Mouse (Mus musculus) ovary, postnatal 14 days (tissue): ENCODE results near the gene Myo10.

Experiments used
- DNase-seq: peaks from one replicate; pipeline ENCODE4 v3.0.0; 2022; ENCODE audit warnings: low spot score

Myo10 gene

DNA sequence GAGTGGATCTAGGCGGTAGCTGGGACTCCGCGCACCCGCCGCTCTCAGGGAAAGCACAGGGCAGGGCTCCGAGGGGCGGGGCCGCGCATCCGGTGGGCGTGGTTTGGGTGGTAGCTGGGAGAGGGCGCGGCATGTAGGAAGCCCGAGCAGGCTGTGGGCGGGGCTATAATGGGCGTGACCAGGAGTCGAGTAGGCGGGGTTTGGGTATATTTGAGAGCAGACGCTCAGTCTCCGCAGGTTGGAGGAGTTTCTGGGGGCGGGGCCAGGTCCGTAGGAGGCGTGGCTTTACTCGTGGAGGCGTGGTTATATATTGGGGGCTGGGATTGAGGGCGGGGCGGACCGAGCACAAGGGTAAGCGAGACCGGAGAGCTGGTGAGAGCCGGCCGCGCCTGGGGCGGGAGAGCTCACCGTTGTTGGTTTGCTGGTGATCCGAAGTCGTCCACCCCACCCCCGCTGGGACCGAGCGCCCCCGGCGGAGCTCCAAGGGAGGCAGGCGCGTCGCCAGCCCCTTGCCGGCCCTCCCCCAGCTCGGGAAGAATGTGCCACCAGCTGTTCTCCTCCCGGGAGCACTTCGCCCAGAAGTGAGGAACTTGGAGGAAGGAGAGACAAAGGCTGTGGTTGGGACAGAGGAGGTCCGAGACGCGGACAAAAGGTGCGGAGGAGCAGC, at the start of gene Myo10:
Myo10 (plus strand) TSS at position 326 of the 667 bp plus-strand sequence.
- DNase-seq: peak; percentile 100

DNA sequence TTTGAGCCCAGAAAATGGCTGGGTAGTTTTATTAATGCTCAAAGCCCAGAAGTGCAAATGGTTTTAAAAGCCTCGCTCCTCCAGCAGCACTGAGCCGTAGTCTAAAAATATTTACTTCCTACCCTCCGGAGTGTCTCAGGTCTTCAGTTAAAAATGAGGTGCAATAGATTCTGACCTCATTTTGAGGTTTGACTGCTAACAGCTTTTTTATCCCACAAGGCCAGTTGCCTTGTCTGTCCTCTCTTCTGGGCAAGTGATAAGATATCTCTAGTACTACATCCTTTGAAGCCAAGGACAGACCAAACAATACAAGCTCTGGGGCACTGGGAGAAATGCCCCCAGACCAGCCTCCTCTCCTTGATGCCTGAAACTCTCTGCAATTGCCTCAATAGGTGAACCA, 49.2 kb upstream of the Myo10 start:
- no peak for DNase-seq

DNA sequence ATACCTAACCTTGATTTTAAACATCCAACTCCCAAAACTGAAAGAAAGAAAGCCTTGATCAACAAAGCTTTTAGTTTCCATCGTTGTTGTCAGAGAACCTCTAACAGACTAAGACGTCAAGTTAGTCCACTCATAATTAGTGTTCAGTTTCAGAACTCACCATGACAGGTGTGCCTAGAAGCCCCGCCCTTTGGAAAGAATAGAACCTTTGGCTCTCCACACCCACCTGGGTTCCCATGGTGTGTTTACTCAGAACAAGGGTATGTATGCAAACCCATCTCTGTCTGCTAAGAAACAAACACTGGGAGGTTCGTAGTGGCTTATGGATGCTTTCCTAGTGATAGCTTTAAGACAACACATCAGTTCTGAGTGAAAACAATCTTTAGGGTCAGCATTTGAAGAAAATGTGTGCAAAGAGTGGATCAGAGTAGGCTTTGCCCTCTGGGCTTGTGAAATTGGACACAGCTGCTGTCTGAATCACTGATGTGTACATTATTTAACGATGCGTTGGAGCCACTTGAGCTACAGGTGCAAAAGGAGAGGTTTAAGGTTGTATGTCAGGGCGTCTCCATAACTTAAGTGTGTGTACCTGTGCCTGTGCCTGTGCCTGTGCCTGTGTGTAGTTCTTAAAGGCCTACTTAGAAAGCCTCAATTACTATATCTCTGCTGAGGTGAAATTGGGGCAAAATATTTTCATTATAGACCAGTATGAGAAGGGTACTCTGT, 48.3 kb upstream of the Myo10 start:
- DNase-seq: no peak

DNA sequence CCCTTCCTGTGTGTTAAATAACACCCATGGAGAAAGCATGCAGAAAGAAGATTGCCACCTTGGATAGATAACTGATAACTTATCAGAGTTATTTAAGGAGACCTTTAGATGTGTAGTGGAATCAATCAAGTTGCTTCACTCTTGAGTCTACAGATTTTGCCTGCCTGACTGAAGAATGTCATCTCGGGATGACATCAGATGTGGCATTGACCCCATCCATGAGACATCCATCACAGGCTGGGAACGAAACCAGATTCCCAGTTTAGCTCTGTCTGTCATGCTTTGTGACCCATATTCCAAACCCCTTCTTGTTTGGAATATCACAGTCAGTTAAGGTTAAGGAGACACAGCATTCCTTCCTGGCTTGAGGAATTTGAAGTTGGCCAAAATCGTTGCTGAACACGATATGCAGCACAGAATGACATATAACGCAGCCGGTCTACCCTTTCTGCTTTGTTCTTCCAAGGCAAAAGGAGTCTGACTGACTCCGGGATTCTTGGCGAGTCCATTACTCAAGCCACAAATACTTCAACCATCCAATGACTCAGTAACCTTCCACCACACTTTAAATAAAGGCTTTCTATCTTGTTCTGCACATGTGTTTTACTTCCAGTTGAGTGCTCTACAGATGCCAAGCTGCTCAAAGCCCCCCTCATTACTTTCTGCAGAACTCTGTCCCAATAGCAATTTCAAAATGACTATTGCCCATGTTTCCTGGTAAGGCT, 44.8 kb upstream of the Myo10 start:
- no peak for DNase-seq

DNA sequence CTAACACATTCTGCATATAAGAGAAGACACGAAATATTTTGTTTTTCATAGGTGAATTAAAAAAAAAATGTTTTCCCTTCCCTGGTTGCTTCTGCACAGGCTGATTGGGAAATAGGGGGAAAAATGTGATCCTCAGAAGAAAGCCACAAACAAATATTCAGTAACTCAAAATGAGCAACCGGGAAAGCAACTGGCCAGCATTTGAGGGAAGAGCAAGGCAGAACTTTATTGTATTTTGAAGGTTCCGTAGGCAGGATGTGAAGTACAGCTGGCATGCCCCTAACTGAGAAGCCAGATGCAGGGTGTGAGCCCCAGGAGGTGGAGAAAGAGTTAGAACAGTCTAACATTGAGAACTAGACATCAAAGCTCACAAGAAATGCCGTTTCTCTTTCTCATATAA, 44.0 kb upstream of the Myo10 start:
- DNase-seq: no peak

DNA sequence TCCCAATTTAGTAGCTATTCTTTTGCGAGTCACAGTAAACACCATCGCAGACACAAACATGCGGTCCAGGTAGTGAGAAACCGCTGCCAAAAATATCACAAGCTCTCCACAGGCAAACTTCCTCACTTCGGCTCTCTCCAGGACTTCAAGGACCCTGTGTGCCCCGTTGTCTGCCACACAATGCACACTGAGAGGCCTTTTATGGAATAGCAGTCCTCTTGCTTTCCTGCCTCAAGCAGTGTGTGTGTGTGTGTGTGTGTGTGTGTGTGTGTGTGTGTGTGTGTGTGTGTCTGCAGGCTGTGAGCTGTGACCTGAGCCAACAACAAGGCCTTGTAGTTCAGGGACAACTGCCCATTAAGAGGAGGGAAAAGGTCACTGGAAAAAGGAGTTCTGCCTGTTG, 41.6 kb upstream of the Myo10 start:
- no peak for DNase-seq

DNA sequence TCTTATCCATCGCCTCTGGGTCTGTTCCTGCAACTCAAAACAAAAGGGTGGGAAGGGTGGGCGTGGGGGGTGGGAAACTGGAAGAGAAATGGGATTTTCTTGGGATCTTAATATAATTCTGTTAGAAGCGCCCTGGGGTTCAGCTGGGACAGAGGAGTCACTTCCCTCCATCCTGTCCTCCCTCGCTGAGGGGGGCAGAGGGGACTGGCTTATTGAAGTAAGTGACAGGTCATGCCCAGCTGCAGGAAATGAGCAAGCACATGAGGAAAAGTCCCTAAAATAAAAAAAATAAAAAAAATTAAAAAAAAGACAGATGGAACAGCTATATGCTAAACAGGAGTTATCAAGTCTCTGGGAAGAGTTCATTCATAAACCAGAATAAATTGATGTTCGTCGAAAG, 40.3 kb upstream of the Myo10 start:
- DNase-seq: no peak

DNA sequence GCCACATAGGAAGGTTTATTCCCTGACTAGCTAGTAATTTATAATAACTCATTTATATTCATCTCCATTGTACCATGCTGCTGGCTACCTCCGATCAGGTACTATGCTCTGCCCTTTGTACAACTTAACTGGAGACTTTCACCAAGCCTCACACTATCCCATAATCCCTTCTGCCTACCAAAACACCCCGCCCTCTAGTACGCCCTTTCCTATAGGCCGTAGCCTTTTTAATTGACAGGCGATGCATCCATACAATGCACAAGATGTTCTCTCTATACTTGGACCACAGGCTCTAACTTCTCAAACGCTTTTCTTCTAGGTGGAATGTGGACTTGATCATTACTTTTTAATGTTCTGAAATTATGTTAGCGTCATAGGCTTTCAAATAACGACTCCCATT, 39.0 kb upstream of the Myo10 start:
- DNase-seq: no peak

DNA sequence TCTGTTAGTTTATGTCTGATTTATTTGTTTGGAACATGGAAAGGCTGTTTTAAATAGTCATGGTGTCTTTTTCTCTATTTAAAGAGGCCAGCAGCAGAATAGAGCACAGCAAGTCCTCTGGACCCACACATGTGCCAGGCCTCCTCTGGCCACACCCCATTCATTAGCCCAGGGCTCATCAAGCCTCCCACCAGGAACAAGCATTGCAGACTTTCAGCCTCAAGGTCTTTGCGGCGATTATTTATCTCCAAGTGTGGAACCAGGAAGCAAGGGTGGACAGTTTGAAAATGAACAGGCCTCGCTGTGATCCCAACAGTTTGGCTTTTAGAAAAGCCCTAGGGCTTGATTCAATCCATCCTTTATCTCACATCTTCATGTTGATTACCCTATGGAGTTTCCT, 35.5 kb upstream of the Myo10 start:
- peak; percentile 9 for DNase-seq

DNA sequence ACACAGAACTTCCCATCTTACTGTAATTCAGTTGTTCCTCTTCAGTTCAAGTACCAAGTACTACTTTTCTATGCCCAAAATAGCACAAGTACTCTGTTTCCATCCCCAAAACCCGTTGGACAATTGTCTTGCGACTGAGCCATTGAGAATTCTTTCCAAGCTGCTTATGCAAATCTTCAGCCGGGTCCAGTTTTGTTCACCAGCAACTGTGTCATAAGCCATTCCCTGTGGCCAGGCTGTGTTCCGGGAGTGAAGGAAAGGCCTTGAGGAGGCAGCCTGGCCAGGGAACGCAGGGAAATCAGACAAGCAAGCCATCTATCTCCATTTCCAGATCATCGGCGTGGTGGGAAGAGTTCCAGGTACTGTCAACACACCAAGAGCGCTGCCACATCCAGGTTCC, 34.4 kb upstream of the Myo10 start:
- DNase-seq: no peak

DNA sequence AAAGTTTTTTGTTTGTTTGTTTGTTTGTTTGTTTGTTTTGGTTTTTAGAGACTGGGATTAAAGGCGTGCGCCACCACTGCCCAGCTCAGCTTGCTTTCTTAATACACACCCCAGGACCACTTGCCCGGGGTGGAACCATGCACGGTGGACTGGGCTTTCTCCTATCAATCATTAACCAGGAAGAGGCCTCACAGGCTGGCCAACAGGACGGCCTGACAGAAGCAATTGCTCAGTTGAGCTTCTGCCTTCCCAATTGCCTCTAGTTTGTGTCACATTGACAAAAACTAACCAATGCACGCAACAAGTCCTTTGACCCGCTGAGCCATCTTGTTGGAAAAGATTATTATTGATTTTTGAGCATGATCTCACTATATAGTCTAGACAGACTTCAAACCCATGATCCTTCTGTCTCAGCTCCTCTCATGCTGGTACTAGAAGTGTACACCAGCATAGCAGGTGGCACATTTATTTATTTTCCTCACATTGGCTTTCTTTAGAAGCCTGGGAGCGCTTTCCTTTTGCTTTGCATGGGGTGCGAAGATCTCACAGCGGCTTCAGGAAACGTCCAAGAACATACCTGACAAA, 32.9 kb upstream of the Myo10 start:
- DNase-seq: no peak

DNA sequence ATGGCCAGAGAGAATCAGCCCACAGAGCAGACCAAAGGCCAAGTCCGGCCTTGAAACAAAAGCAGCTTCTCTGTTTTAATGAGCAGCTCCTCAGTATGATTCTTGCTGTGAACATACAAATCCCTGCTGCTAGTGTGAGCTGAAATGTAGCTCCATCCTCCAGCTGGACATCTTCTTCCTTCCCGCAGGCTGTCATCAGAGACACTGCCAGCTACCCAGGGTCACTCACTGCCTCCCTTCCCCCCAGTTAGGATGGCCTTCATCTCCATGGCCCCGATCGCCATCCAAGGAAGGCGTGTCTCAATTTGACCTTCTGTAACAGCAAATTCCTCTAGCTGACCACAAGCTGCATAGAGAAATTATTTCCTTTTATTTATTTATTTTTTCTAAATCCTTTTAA, 32.4 kb upstream of the Myo10 start:
- DNase-seq: peak; percentile 22

DNA sequence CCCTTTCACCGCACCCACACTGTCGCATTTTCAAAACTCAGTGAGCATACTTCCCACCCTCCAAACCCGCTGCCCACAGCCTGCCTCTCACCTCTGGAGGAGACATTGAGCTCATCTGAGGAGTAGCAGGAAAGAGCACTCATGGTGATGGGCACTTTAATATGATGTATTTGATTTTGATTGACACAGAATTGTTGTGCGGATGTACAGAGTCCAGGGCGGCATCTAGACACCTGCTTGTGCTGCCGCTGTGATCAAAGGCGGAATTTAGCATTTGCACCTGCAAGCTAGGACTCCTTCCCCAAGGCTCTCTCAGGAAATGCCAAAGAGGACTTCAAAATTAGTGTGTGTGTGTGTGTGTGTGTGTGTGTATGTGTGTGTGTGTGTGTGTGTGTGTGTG, 31.4 kb upstream of the Myo10 start:
- no peak for DNase-seq

DNA sequence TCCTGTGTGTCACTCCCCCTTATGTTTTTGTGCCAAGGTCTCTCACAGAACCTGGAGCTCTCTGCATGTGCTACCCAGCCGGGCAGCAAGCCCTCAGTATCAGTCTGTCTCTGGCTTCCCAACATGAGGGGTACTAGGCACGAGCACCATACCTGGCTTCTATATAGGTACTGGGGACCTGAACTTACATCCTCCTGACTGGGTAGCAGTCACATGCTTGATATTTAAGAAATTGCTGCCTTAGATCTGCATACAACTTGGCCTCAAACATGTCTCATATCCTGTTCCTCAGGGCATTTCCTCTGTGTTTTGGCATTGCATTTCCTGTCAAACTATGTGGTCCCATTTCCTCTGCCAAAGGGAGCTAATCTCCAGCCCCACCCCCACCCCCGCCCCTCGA, 30.4 kb upstream of the Myo10 start:
- DNase-seq: no peak

DNA sequence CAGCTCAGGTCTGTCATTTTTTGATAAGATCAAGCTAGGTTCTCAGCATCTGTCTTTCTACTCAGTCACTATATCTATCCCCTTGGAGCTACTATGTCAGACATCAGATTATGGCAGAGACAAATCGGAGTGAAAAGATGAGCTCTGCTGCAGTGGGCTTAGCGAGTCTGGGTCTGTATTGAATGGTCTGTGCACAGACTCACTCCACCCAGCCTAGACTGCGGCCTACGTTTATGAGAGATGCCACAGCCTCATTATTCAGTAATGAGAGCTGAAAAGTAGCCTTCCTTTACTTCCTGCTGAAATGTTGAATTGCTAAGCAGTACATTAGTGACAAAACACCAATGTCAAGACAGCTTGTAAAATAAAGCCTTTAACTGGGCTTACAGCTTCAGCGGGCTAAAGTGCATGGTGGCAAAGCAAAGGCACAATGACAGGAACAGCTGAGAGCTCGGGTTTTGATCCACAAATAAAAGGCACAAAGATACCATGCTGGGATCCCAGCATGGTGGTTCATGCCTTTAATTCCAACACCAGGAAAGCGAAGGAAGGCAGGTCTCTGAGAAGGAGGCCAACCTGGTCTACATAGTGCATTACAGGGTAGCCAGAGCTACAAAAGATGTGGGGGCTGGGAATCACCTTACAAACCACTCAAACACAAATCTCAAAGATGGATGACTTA, 28.7 kb upstream of the Myo10 start:
- no peak for DNase-seq

DNA sequence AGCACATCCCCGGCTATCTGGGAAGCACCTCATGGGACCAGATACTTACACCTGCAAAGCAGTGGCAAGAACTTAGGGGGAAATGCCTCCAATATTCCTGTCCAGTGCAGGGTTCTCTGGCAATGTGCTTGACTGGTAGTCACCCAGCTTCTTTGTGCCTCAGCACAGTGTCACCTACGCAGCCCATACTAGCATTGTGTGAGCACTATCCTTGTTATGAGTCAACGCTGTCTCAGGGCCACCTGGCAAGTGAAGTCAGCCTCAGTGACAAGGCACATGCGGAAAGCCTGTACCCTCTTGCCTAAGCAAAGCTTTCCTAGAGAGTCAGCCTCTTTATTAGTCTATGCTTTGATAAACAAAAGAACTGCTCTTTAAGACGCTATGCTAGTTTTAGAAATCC, 24.0 kb upstream of the Myo10 start:
- DNase-seq: no peak

DNA sequence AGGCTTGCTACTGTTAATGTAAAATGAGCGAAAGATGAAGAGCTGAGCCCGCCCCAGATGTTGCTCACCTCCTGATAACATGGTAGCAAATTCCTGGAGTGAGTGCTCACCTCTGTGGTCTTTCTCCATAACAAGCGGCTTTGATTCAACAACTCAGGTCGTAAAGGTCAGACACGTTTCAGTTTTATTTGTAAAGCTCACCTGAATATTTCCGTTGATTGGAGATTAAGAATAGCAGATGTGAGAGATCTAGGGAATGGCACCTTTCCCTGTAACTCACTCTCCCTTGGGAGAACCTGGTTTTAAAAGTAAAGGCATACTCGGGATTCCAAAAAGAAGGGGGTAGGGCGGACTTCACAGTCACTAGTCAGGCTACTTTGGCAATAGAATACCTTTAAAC, 20.0 kb upstream of the Myo10 start:
- DNase-seq: no peak

DNA sequence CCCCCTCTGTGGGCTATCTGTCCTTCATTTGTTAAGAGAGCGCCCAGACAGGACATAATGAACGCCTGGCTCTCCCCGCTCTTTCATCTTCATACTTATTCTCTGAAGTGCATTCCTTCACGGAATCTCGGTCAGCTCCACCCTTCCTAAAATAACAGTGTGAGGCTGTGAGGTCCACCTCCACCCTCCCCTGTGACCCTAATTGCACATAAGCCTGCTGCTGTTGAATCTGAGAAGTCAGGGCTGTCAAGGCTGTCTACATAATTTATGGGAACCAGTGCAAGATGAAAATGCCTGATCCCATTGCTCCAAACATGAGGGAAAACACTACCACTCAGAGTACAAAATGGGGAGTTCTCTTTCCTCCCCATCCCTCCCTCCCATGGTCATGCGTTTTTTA, 19.0 kb upstream of the Myo10 start:
- DNase-seq: no peak

DNA sequence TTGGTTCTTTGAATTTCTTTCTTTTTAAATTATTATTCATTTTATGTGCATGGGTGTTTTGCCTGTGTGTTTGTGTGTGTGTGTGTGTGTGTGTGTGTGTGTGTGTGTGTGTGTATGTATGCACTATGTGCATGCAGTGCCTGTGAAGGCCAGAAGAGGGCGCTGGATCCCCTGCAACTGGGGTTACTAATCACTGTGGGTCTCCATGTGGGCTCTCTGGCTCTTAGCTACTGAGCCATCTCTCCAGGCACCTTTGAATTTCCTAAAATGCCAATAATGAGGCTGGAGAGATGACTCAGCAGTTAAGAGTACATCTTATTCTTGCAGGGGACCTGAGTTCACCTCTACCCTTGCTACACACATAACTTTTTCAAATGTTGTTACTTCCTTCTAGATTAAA, 18.1 kb upstream of the Myo10 start:
- no peak for DNase-seq

DNA sequence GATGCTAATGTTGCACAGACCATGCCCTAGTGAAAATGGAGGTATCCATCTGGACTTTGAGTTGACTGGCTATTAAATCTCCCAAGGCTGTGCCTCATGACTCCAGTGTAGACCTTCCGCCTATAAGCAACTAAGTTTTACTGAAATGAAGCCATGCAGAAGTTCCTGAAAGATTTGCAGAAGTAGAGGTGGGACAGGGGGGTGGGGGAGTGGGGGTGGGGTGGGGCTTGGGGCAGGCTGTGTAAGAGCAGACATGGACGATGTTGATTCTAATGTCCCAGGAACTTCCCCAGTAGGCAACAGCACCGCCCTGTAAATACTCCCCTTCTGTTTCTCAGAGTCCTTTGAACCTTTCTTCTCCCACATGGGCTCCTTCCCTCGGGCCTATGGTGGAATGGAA, 16.9 kb upstream of the Myo10 start:
- DNase-seq: no peak

DNA sequence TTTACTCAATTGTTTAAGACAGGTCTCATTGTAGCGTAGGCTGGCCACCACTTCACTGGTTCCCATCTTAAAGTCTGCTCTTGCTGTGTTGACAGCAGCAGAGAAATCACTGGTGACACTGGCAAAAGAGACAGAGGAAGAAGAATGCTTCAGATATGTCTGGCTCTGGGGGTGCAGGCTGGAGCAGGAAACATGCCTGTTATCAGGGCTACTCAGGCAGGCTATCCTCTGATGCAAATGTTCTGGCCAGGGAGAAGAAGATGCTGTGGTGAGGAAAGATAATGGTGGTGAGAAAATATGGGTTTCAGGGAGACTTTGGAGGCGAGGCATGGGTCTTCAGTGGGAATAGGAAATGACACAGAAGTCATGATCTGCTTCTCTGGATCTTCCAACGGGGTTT, 13.6 kb upstream of the Myo10 start:
- no peak for DNase-seq

DNA sequence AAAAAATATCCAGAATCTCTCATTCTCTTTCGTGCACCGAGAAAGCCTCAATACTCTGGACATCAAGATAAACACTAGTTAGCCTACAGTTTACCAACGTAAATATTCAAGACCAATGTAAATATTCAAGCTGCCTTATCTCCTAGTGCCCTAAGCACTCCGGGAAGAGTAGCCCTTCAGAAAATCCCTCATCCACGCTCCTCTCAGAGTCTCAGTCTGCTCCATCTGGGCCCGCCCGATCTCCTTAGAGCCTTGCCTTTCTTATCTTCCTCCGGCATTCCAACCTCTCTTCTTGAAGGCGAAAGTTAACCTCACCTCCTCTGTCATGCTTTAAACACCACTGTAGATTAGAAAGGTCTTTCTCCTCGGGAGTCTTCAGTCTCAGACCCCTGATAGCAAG, 13.1 kb upstream of the Myo10 start:
- no peak for DNase-seq

DNA sequence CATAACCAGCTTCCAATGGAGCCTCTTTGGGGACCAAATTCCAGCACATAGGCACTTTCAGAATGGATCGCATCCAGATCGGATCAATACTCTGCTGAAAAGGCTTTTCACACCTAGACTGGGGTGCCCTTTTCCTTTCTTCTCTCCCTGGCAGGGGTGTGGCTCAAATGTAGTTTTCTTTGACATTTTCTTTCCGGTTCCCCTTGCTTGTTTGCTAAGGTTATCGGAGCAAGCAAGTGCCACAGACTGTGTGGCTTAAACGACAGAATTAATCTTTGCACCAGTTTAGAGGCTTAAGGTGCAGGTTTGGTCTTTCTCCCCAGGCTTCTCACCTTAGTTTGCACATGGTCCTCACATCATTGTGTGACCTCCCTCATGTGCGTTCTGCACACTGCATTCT, 11.1 kb upstream of the Myo10 start:
- DNase-seq: no peak
